Mouse (Mus musculus): ENCODE measurements around the gene Ndufb5.
"Not testable (repeated sequence)": the region's sequence is repeated elsewhere in the genome, so short reads cannot be mapped to it uniquely, and the experiment has no call there.

- not testable (repeated sequence) for TF ChIP-seq EP300 (optimal IDR thresholded peaks at IDR 0.05); CTCF (IDR thresholded peaks at IDR 0.05; ENCODE audit: low read depth)
These were observed 31.0 kb upstream of the Ndufb5 start, which contains the start of gene Actl6a for GRCm38 (mm10) chr3:32705647-32706348.

All from stomach, postnatal 0 days (tissue).